Mouse (Mus musculus) limb, embryonic 14.5 days (tissue): ENCODE measurements around the gene Rpa2. TPM values are rescaled to one million over a fixed set of nuclear protein-coding genes. Genes with fewer than 3 reads are reported as not detected.
"Not testable (repeated sequence)": the region's sequence is repeated elsewhere in the genome, so short reads cannot be mapped to it uniquely, and the experiment has no call there.

Experiments
- ATAC-seq: fragments of 200-750 bp; cut with Nextera tagmentation; 2 replicates; pipeline ENCODE4 v1.8.0; 2017; ENCODE audit warnings: low read depth, moderate number of reproducible peaks, moderate TSS enrichment; ENCODE audit not compliant: low FRiP score
- DNase-seq: peaks from one replicate; pipeline ENCODE4 v3.0.0-alpha.2; 2015; ENCODE audit warnings: low spot score
- H3K27ac ChIP-seq: fragments of 300-500 bp; sonication (generic); replicated peaks from 2 replicates; pipeline ENCODE4 v1.5.1; 2014; ENCODE audit warnings: low read depth, mild to moderate bottlenecking, low read length, moderate library complexity, mixed read lengths
- H3K27me3 ChIP-seq: fragments of 300-500 bp; sonication (generic); 2 replicates; pipeline ENCODE4 v1.6.1; 2014; ENCODE audit warnings: low read length, mixed read lengths; ENCODE audit not compliant: control insufficient read depth, insufficient read depth
- H3K36me3 ChIP-seq: fragments of 300-500 bp; sonication (generic); 2 replicates; pipeline ENCODE4 v1.6.1; 2014; ENCODE audit warnings: mild to moderate bottlenecking, low read length, moderate library complexity, mixed read lengths; ENCODE audit not compliant: control insufficient read depth, insufficient read depth
- H3K4me1 ChIP-seq: fragments of 300-500 bp; sonication (generic); 2 replicates; pipeline ENCODE4 v1.6.1; 2014; ENCODE audit warnings: antibody characterized with exemption, low read length, mixed read lengths; ENCODE audit not compliant: control insufficient read depth, insufficient read depth
- H3K4me2 ChIP-seq: fragments of 300-500 bp; sonication (generic); replicated peaks from 2 replicates; pipeline ENCODE4 v1.6.1; 2014; ENCODE audit warnings: low read depth, mild to moderate bottlenecking, low read length, moderate library complexity; ENCODE audit not compliant: severe bottlenecking
- H3K4me3 ChIP-seq: fragments of 300-500 bp; sonication (generic); replicated peaks from 2 replicates; pipeline ENCODE4 v1.5.1; 2014; ENCODE audit warnings: low read length
- H3K9ac ChIP-seq: fragments of 300-500 bp; sonication (generic); 2 replicates; pipeline ENCODE4 v1.6.1; 2014; ENCODE audit warnings: mild to moderate bottlenecking, low read depth, low read length, moderate library complexity; ENCODE audit not compliant: severe bottlenecking
- H3K9me3 ChIP-seq: fragments of 300-500 bp; sonication (generic); 2 replicates; pipeline ENCODE4 v1.6.1; 2016; ENCODE audit warnings: low read length; ENCODE audit not compliant: control insufficient read depth
- POLR2A ChIP-seq: fragments of 200-500 bp; IDR thresholded peaks from 2 replicates; pipeline ENCODE4 v1.8.0; 2012; ENCODE audit warnings: inconsistent platforms, mild to moderate bottlenecking, moderate library complexity, borderline replicate concordance; ENCODE audit not compliant: insufficient read depth, insufficient read length; ENCODE audit errors: extremely low read depth
- WGBS: fragments of 180-500 bp; shearing (Covaris S2); extraction: QIAGEN DNeasy Blood & Tissue Kit; methylation state at CpG from one replicate; pipeline ENCODE4 v1.1.7; 2014; 5-methylcytosine and 5-hydroxymethylcytosine counted together
- polyA plus RNA-seq, 2 experiments: library from polyadenylated mRNA; depleted of rRNA in 1 of 2; stranded (reverse) in 1 of 2; unstranded in 1 of 2; fragments of >200 nt; fragmentation: Nextera tagmentation in 1 of 2; extraction: Ambion mirVana in 1 of 2; gene quantifications; 2 replicates each; pipeline versions ENCODE4 v1.2.1 to v1.2.3; 2012 to 2014

The Rpa2 gene
- polyA plus RNA-seq, 2 experiments, result 76.4 to 104 TPM

DNA sequence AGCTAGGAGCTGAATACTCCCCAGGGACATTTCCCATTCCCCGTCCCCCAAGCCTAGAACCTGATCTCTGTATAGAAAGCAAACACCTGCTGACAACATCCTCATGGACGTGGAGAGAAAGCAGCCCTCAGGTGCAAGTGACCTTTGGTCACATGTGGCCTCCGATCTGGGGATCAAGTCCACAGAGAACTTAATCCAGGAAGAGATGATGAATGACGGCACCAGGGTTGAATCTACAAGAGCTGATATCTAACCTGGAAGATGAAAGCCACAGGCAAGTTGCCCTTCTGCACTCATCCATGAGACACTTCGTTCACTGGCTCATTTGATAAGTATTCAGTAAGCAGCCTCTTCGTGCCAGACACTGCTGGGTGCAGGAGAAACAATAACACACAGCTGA is 5.5 kb upstream of the Rpa2 start:
- Histone ChIP-seq H3K4me3 (no peak overlapping the region), H3K27me3 (no peaks in the 10 kb centered on the region), H3K27ac (no peak overlapping the region), H3K9me3 (no peaks in the 10 kb centered on the region), H3K9ac (no peak overlapping the region), H3K4me1 (no peaks in the 10 kb centered on the region), H3K4me2 (no peak overlapping the region), H3K36me3 (no peaks in the 10 kb centered on the region)
- no peak for TF ChIP-seq POLR2A
- DNase-seq (no peak), ATAC-seq (no peak)
- 74% methylated on average over 6 of the region's 6 CpGs for WGBS

DNA sequence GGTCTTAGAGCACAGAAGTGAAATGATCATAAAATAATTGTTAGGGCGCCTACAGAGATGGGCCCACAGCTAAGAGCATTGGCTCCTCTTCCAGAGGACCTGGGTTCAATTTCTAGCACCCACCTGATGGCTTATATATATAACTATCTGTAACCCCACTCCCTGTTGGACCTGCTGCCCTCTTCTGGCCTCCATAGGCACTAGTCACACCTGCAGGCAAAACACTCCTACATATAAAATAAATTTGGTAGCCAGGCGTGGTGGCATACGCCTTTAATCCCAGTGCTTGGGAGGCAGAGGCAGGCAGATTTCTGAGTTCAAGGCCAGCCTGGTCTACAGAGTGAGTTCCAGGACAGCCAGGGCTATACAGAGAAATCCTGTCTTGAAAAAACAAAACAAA is 5.0 kb upstream of the Rpa2 start:
- not testable (repeated sequence) for H3K27me3 ChIP-seq, H3K9ac ChIP-seq, H3K4me3 ChIP-seq, H3K27ac ChIP-seq, H3K4me2 ChIP-seq, H3K4me1 ChIP-seq, H3K36me3 ChIP-seq, DNase-seq, H3K9me3 ChIP-seq, ATAC-seq
- WGBS, result 86% methylated on average over 3 of the region's 3 CpGs

DNA sequence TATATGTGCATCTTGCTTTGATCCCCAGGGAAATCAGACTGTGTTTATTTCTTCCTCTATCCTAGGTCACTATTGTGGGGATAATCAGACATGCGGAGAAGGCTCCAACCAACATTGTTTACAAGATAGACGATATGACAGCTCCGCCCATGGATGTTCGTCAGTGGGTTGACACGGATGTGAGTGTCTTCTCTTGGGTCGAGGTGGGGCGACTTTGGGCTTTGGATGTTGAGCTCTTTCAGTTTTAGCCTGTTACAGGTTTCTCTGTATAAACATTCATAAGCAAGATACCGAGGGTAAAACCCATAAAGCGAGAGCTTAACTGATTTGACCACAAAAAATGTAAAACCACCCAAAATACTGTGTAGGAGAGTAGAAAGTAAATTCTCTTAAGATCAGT is 3.6 kb downstream of the Rpa2 start:
- no peak overlapping the region for H3K4me2 ChIP-seq
- no peak overlapping the region for H3K27ac ChIP-seq
- no peaks in the 10 kb centered on the region for H3K9me3 ChIP-seq
- no peaks in the 10 kb centered on the region for H3K27me3 ChIP-seq
- H3K4me3 ChIP-seq, result no peak overlapping the region
- TF ChIP-seq POLR2A, result no peak
- H3K36me3 ChIP-seq, result peaks cover 66% of the 10 kb centered on the region
- 95% methylated on average over 9 of the region's 9 CpGs for WGBS
- no peak for DNase-seq
- H3K9ac ChIP-seq, result no peak overlapping the region
- peaks cover 3% of the 10 kb centered on the region; the same call in 1 of the 2 replicates for H3K4me1 ChIP-seq
- no peak for ATAC-seq

DNA sequence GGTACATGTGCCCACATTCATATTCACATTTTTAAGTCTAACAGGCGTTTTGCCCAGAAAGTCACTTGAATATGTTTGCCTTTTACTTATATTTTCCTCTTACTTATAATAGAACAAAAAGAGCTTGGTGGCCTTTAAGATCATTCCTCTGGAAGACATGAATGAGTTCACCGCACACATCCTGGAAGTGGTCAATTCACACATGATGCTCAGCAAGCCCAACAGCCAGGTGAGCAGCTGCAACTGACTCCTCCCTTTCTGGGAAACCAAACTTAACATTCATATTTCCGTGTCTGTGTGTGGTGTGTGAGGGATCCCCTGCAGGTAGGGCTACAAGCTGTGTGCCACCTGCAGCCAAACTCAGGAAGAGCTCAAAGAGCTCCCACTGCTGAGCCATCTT is 6.8 kb downstream of the Rpa2 start:
- H3K9me3 ChIP-seq, result no peaks in the 10 kb centered on the region
- WGBS, result 83% methylated on average over 3 of the region's 3 CpGs
- no peak for TF ChIP-seq POLR2A
- no peaks in the 10 kb centered on the region for H3K27me3 ChIP-seq
- H3K36me3 ChIP-seq, result peaks cover 96% of the 10 kb centered on the region
- no peak for ATAC-seq
- no peak overlapping the region for H3K27ac ChIP-seq
- H3K4me2 ChIP-seq, result no peak overlapping the region
- H3K9ac ChIP-seq, result no peak overlapping the region
- no peak for DNase-seq
- H3K4me3 ChIP-seq, result no peak overlapping the region
- no peaks in the 10 kb centered on the region for H3K4me1 ChIP-seq

DNA sequence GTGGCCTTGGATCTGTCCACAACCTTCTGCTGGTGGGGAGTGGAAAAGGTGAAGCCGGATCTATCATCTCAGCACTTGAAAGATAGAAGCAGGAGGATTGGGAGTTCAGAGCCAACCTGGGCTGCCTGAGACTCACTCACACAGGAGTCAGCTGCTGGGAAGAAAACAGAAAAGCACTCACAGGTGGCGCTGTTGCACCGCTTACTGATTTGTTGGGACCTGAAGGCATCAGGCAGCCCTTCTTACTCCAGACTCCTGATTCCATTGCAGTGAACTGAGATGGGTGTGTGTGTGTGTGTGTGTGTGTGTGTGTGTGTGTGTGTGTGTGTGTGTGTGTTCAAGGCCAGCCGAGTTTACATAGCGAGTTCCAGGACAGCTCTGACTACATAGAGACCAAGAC is 8.6 kb downstream of the Rpa2 start:
- Histone ChIP-seq H3K27me3 (no peaks in the 10 kb centered on the region), H3K4me3 (no peak overlapping the region), H3K9me3 (no peaks in the 10 kb centered on the region), H3K9ac (no peak overlapping the region), H3K27ac (no peak overlapping the region), H3K36me3 (peaks cover 80% of the 10 kb centered on the region), H3K4me1 (no peaks in the 10 kb centered on the region), H3K4me2 (no peak overlapping the region)
- WGBS, result 93% methylated on average over 5 of the region's 5 CpGs
- no peak for TF ChIP-seq POLR2A
- peak; percentile 73 for DNase-seq
- no peak for ATAC-seq

DNA sequence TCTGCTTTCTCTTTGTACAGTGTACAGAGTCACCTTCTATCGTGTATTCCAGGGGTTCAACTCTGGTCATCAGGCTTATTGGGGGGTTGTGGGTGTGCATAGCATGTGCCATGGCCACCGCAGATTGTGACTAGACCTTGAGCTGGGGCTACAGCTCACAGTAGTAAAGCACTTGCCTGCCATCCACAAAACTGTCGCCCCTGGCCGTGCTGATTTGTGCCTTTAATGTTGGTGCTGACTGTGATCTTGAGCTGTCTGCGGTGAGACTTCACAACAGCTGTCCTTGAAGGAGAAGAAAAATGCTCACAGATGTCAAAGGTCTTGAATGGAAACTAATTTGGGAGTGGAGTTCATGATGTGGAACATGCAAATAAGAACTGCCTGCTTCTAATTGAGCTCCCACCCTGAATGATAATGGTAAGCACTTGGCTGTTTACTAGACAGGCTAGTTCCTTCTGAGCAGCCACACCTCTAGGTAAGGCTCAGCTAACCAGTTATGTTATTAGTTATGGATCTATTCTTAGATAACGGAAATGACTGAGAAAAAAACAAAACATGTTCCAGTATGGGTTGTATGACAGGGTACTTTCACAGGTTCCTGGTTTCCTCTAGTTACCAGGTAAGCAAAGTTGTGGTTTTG is 10.6 kb downstream of the Rpa2 start:
- H3K9me3 ChIP-seq, result no peaks in the 10 kb centered on the region
- H3K4me2 ChIP-seq, result no peak overlapping the region
- TF ChIP-seq POLR2A, result no peak
- H3K9ac ChIP-seq, result no peak overlapping the region
- no peak overlapping the region for H3K27ac ChIP-seq
- H3K4me3 ChIP-seq, result no peak overlapping the region
- ATAC-seq (no peak), DNase-seq (no peak)
- WGBS, result 88% methylated on average over 6 of the region's 6 CpGs
- no peaks in the 10 kb centered on the region for H3K27me3 ChIP-seq
- peaks cover 61% of the 10 kb centered on the region for H3K36me3 ChIP-seq
- H3K4me1 ChIP-seq, result no peaks in the 10 kb centered on the region
